Mouse (Mus musculus) left cerebral cortex, adult 8-10 months (tissue): ENCODE measurements at regions not wholly inside any gene's neighbourhood (a gene's known extent, or its start where the extent isn't known, plus 50 kb on each side); places are given as distances from the start of the nearest gene placed in this dataset.
"Not testable (repeated sequence)": the region's sequence is repeated elsewhere in the genome, so short reads cannot be mapped to it uniquely, and the experiment has no call there.

Experiments used
- DNase-seq, 2 experiments: peaks; one replicate each; pipeline ENCODE4 v3.0.0; 2022; ENCODE audit warnings: low spot score in 2 of 2

DNA sequence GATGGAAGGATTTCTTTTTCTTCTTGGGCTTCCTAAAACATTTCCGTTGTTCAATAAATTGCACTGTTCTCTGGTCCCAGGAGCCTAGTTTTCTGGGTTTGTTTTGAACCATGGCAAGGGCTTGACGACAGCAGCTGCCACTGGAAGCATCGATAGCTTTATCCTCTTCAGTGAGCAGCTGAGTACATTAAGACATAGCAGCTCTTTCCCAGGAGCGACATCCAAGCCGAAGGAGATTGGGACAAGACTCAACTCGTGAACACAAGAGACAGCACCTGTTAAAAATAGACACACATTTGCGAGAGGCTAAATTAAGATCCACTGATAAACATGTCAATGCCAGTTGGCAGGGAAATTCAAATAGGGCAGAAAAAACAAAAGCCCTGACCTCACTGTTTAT lies 194.7 kb upstream of the Rhobtb1 start:
- DNase-seq, result no peak

GRCm38 (mm10) chr10:68961376-68961775 lies 189.9 kb upstream of the Rhobtb1 start:
- no peak for DNase-seq

DNA sequence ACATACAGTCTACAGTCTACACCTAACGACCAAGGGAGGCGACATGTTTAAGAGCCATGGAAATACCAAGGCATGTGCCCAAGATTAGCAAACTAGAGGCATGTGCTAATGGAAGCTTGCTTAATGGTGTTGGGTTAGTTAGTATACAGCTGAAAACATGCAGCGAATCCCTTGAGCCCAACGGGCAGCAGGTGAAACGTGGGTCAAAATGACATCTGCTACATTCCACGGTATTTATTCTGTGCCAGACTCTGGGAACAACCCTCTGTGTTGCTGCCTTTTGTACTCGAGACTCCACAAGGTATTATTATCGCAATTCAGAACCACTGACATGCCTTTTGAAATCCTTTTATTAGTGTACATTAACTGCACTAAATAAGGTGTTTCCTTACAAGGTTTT lies 188.1 kb upstream of the Rhobtb1 start:
- no peak for DNase-seq

GRCm38 (mm10) chr10:68965271-68965670 lies 186.0 kb upstream of the Rhobtb1 start:
- no peak for DNase-seq

- DNase-seq, result no peak
Observed at GRCm38 (mm10) chr10:68967976-68968968, 183.0 kb upstream of the Rhobtb1 start.

DNA sequence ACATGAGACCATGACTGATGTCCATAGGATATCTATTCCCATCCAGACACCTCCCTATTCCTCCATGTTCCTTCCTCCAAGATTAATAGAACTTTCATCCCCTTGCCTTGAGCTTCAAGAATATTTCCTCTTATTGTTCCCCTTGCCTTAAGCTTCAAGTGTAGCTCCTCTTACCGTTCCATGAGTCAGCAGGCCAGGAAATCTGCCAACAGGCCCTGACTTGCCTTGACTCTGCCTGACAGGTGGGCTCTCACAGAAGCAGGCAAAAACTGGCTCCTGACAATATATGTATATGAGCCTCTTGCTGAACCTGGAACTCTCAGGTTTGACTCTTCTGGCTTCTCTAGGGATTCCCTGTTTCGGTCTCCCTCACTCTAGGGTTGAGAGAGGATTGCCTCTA lies 180.7 kb upstream of the Rhobtb1 start:
- no peak for DNase-seq

DNA sequence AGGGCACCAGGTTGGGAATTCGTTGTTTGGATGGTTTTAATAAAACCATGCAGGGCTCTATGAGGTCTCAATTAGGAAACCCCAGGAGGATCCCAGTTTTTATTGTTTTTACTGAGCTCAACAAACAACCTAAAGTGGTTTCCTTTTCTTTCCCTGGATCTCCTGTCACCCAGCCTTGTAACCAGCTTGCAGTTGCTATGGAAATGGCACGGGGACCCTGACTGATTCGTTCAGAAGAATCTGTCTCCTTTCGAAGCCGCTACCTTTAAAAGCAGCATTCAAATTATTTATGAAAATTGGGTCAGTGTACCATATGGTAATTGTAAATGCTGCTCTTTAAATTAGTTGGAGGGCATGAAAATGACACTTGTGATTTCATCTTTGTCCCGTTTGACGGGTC lies 176.5 kb upstream of the Rhobtb1 start:
- DNase-seq, result no peak

GRCm38 (mm10) chr10:68976443-68977025 lies 174.7 kb upstream of the Rhobtb1 start:
- DNase-seq, result no peak

GRCm38 (mm10) chr10:68978115-68978514 lies 173.1 kb upstream of the Rhobtb1 start:
- DNase-seq, result no peak

DNA sequence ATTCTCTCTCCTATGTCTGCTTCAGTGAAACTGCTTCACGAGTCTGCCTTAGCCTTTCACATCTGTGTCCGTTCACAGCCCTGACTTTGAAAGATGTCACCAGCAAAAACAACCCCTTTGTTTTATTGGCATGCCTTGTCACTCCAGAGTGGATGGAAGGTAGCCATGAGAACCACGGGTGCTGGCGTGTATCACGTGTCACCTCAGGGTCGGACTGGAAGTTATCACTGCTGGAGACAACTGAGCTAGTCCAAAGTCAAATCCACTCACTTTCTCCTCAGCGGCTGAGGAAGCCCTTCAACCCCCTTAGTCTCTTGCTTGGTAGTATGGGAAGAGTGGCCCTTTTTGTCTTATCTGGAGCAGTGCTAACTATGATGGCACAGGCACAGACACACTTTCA lies 171.3 kb upstream of the Rhobtb1 start:
- no peak for DNase-seq

DNA sequence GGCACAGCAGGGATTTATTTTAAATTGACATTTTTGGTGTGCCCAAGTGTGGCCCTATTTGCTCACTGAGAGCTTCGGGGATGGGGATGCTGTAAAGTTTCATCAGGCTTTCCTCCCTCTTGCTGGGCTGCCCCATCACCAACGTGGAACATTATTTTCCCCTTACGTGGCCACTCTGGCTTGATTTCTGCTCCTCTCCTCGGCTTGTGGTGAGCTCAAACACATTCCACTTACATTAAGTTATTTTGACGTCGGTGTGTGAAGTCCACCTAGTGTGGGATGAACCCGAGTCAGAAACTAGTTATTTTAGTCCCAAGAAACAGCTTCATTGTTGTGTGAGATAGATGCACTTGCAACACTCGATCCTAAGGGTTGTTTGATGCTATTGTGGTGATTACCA lies 168.9 kb upstream of the Rhobtb1 start:
- no peak for DNase-seq

GRCm38 (mm10) chr10:68990584-68990983 lies 160.7 kb upstream of the Rhobtb1 start:
- no peak for DNase-seq

GRCm38 (mm10) chr10:68999610-69000009 lies 151.6 kb upstream of the Rhobtb1 start:
- no peak for DNase-seq

DNA sequence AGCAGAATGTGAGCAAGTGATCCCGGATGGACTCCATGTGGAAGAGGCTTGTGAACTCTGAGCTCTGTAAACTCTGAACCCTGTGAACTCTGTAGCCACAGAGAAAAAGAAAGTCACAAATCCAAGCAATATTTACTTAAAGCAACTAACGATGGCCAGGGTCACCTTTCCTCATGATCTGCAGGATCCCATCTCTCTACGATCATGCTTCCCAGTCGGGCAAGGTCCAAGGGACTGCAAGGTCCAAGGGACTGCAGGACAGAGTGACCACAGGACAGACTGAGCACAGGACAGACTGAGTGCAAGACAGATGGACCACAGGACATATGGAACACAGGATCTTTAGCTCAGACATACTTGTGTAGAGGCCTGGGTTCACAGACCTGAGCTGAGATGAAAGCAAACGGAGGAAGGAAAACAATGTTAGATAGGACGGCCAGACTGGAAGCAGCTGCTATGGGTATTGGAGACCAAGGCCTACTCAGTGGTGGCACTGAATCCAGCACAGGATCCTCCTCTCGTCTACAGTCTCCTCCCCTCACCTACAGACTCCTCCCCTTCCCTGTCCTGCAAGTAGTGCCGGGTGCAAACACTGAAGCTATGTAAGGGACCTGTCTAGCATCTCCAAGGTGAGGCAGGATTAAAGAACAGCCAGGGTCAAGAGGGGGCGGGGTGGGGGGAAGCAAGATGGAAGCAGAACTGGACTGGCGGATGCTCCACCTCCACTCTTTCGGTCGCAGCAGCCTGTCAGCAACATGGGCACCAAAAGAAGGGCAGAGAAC lies 149.4 kb upstream of the Rhobtb1 start:
- no peak for DNase-seq

DNA sequence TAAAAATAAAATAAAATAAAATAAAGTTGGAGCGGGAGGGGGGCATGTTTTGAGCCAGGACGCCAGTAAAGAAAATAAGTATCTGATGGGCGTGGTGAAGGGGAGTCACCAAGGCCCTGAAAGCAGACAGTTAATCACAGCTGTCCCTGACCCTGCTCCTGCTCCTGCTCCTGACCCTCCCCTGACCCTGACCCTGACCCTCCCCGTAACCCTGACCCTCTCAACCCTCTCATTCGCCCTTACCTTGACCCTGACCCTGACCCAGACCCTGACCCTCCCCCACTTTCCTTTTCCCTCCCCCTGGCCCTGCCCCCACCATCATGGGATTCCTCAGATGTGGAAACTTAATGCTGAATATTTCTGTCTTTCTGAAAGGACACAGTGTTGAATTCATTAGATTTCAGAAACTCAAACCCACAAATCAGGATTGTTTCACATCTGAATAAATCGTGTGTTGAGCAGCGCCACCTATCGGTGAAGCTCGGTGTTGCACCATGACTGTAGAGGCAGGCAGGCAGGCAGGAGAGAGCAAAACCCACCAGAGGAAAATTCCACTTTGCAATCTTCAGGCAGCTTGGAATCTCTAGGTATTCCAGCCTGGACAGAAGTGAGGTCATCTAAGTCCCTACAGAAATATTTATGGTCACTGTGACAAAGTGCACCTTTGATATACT lies 145.9 kb upstream of the Rhobtb1 start:
- peak; percentile 20 to 91 for DNase-seq

DNA sequence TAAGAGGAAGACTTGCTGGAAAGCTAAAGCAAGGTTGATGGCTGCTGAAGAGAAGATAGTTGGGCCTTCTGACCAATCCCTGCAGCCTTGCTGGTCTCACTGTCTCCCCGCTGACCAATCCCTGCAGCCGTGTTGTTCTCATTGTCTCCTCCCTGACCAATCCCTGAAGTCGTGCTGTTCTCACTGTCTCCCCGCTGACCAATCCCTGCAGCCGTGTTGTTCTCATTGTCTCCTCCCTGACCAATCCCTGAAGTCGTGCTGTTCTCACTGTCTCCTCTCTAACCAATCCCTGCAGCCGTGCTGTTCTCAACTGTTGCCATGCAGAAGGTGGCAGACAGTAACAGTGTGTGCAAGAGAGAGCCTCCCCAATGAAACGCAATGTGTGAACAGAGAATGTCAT lies 142.6 kb upstream of the Rhobtb1 start:
- not testable (repeated sequence) for DNase-seq

- no peak for DNase-seq
Observed at GRCm38 (mm10) chr10:69020811-69021743, 130.2 kb upstream of the Rhobtb1 start.

- no peak for DNase-seq
Observed at GRCm38 (mm10) chr10:69033410-69033809, 117.8 kb upstream of the Rhobtb1 start.

- DNase-seq, result no peak
Observed at GRCm38 (mm10) chr10:69034390-69035120, 116.7 kb upstream of the Rhobtb1 start.

DNA sequence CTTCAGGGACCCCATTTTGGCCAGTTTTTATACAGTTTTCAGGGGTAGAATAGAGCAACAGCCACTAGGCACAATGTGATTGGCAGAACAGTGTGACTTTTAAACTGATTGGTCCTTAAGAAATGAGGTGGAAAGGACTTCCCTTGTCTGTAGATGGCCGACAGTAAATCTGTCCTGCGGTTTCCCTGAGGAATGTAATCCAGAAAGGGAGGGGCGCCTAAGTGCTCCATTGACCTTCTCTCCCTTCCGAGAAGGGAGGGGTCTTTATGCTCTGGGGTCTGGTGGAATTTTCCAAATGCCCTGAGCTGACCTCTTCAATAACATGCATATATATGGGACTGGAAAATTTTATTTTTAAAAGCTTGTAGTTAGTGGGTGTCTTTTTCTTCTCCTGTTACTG lies 115.7 kb upstream of the Rhobtb1 start:
- DNase-seq, result not testable (repeated sequence)
